Mouse (Mus musculus): ENCODE results near the gene 4833420G17Rik. TPM values are rescaled to one million over a fixed set of nuclear protein-coding genes. Genes with fewer than 3 reads are reported as not detected.

The 4833420G17Rik gene
- total RNA-seq, 2 experiments from 2014 or later: 20.8 to 26.3 TPM

Other genes with a start within 250 kb of the 4833420G17Rik start
- 100 to 1,000 TPM; 106 TPM for gene Paip1, start 34.2 kb upstream of the 4833420G17Rik start, total RNA-seq (2021)
- 10 to 100 TPM in 1 of 2 experiments, 1 to 10 TPM in 1; 9.1 to 15.7 TPM for gene Tmem267, start 25.3 kb downstream of the 4833420G17Rik start, total RNA-seq (2021)
- gene 3110070M22Rik, start 25.6 kb downstream of the 4833420G17Rik start, total RNA-seq (2021): 1 to 10 TPM; 1.2 to 2.9 TPM
- gene Ccl28, start 161.1 kb downstream of the 4833420G17Rik start, total RNA-seq (2021): under 1 TPM; 0.27 to 0.61 TPM
- gene Hmgcs1, start 227.6 kb downstream of the 4833420G17Rik start, total RNA-seq (2021): 100 to 1,000 TPM; 219 to 270 TPM

Measured in adrenal gland, postnatal 10 days (tissue).